Mouse (Mus musculus): ENCODE data around the gene Zbtb11. TPM values are rescaled to one million over a fixed set of nuclear protein-coding genes. Genes with fewer than 3 reads are reported as not detected.

Gene Zbtb11
- polyA plus RNA-seq, 1 experiment from 2014 or later, result 15.9 TPM

DNA sequence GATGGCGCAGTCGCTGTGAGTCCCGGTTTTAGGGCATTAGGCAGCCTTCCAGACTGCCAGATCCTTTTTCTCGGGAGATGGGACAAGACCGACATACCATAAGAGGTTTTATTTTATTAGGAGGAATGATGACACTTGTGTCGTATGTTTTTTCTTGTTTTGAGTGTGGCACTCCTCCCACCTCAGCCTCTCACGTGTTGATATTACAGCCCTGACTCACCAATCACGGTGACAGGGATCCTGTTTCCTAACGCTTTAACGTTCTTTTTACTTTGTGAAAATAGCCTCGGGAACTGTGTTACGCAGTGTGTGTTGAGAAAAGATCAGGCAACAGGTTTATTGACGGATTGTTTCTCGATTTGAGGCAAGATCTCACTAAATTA is 1.2 kb downstream of the Zbtb11 start:
- Histone ChIP-seq H3K4me1 (ENCODE audit: control insufficient read depth, insufficient read depth, low read length) (peaks cover 15% of the 10 kb centered on the region), H3K36me3 (ENCODE audit: control insufficient read depth, insufficient read depth, low read length) (peaks cover 13% of the 10 kb centered on the region), H3K9me3 (ENCODE audit: control insufficient read depth, low read length) (no peaks in the 10 kb centered on the region), H3K4me2 (peak overlapping the region; percentile 75), H3K9ac (ENCODE audit: low read length) (peak overlapping the region; percentile 84), H3K27me3 (ENCODE audit: control insufficient read depth, insufficient read depth, low read length) (no peaks in the 10 kb centered on the region), H3K4me3 (ENCODE audit: low read depth, low read length) (peak overlapping the region; percentile 87), H3K27ac (ENCODE audit: low read depth, low read length) (no peak overlapping the region; the same call in 1 of the 2 replicates)
- WGBS, result 18% methylated on average over 14 of the region's 14 CpGs
- DNase-seq (ENCODE audit: low spot score, missing footprints) (no peak), ATAC-seq (ENCODE audit: low FRiP score) (no peak)

- H3K27ac ChIP-seq (ENCODE audit: low read depth, low read length), result no peak overlapping the region
- no peak for DNase-seq (ENCODE audit: low spot score, missing footprints)
- no peak overlapping the region for H3K9ac ChIP-seq (ENCODE audit: low read length)
- H3K4me2 ChIP-seq, result no peak overlapping the region
- H3K36me3 ChIP-seq (ENCODE audit: control insufficient read depth, insufficient read depth, low read length), result peaks cover 4% of the 10 kb centered on the region; the same call in 1 of the 2 replicates
- H3K4me1 ChIP-seq (ENCODE audit: control insufficient read depth, insufficient read depth, low read length), result no peaks in the 10 kb centered on the region
- H3K27me3 ChIP-seq (ENCODE audit: control insufficient read depth, insufficient read depth, low read length), result no peaks in the 10 kb centered on the region
- 91% methylated on average over 3 of the region's 3 CpGs for WGBS
- H3K9me3 ChIP-seq (ENCODE audit: control insufficient read depth, low read length), result no peaks in the 10 kb centered on the region
- H3K4me3 ChIP-seq (ENCODE audit: low read depth, low read length), result no peak overlapping the region
- no peak for ATAC-seq (ENCODE audit: low FRiP score)
These were observed 12.3 kb downstream of the Zbtb11 start for GRCm38 (mm10) chr16:55986001-55986400.

DNA sequence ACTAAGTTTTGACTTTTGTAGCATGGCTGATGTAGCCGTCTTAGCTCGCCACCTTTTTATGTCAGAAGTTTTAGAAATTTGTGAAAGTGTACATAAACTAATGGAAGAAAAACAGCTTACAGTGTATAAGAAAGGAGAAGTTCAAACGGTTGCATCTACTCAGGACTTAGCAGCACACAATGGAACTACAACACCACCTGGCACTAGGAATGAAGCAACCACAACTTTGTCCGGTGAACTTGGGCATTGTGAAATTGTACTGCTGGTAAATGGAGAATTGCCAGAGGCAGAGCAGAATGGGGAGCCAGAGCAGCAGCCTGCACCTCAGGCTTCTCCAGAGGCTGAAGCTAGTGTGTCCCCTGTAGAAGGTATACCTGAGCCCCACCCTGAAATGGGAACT is 16.6 kb downstream of the Zbtb11 start:
- no peaks in the 10 kb centered on the region for H3K36me3 ChIP-seq (ENCODE audit: control insufficient read depth, insufficient read depth, low read length)
- WGBS, result 96% methylated on average over 4 of the region's 4 CpGs

GRCm38 (mm10) chr16:55994235-55994634 is 20.6 kb downstream of the Zbtb11 start:
- H3K9ac ChIP-seq (ENCODE audit: low read length), result no peak overlapping the region
- H3K36me3 ChIP-seq (ENCODE audit: control insufficient read depth, insufficient read depth, low read length), result no peaks in the 10 kb centered on the region; the same call in 1 of the 2 replicates
- H3K27me3 ChIP-seq (ENCODE audit: control insufficient read depth, insufficient read depth, low read length), result no peaks in the 10 kb centered on the region
- no peaks in the 10 kb centered on the region for H3K9me3 ChIP-seq (ENCODE audit: control insufficient read depth, low read length)
- DNase-seq (ENCODE audit: low spot score, missing footprints) (no peak), ATAC-seq (ENCODE audit: low FRiP score) (no peak)
- H3K4me2 ChIP-seq, result no peak overlapping the region
- H3K27ac ChIP-seq (ENCODE audit: low read depth, low read length), result no peak overlapping the region
- no peaks in the 10 kb centered on the region for H3K4me1 ChIP-seq (ENCODE audit: control insufficient read depth, insufficient read depth, low read length)
- H3K4me3 ChIP-seq (ENCODE audit: low read depth, low read length), result no peak overlapping the region
- 96% methylated on average over 2 of the region's 2 CpGs for WGBS

More for the DNA sequence above, 16.6 kb downstream of the Zbtb11 start:
- H3K4me2 ChIP-seq, result no peak overlapping the region
- H3K27ac ChIP-seq (ENCODE audit: low read depth, low read length), result no peak overlapping the region
- no peak overlapping the region for H3K4me3 ChIP-seq (ENCODE audit: low read depth, low read length)
- H3K4me1 ChIP-seq (ENCODE audit: control insufficient read depth, insufficient read depth, low read length), result no peaks in the 10 kb centered on the region
- DNase-seq (ENCODE audit: low spot score, missing footprints) (no peak), ATAC-seq (ENCODE audit: low FRiP score) (no peak)
- no peak overlapping the region for H3K9ac ChIP-seq (ENCODE audit: low read length)
- no peaks in the 10 kb centered on the region for H3K27me3 ChIP-seq (ENCODE audit: control insufficient read depth, insufficient read depth, low read length)
- no peaks in the 10 kb centered on the region for H3K9me3 ChIP-seq (ENCODE audit: control insufficient read depth, low read length)

GRCm38 (mm10) chr16:56006798-56007197 is 33.1 kb downstream of the Zbtb11 start:
- H3K27me3 ChIP-seq (ENCODE audit: control insufficient read depth, insufficient read depth, low read length), result no peaks in the 10 kb centered on the region
- no peak for ATAC-seq (ENCODE audit: low FRiP score)

GRCm38 (mm10) chr16:56008862-56009261 is 35.2 kb downstream of the Zbtb11 start:
- ATAC-seq (ENCODE audit: low FRiP score), result no peak
- 91% methylated on average over 1 of the region's 1 CpGs for WGBS
- H3K27ac ChIP-seq (ENCODE audit: low read depth, low read length), result no peak overlapping the region
- peaks cover 3% of the 10 kb centered on the region; the same call in 1 of the 2 replicates for H3K36me3 ChIP-seq (ENCODE audit: control insufficient read depth, insufficient read depth, low read length)
- no peak overlapping the region for H3K9ac ChIP-seq (ENCODE audit: low read length)
- no peaks in the 10 kb centered on the region for H3K9me3 ChIP-seq (ENCODE audit: control insufficient read depth, low read length)
- no peaks in the 10 kb centered on the region for H3K4me1 ChIP-seq (ENCODE audit: control insufficient read depth, insufficient read depth, low read length)
- H3K4me2 ChIP-seq, result no peak overlapping the region
- H3K27me3 ChIP-seq (ENCODE audit: control insufficient read depth, insufficient read depth, low read length), result no peaks in the 10 kb centered on the region
- H3K4me3 ChIP-seq (ENCODE audit: low read depth, low read length), result no peak overlapping the region
- no peak for DNase-seq (ENCODE audit: low spot score, missing footprints)

More at GRCm38 (mm10) chr16:56006798-56007197, 33.1 kb downstream of the Zbtb11 start:
- H3K36me3 ChIP-seq (ENCODE audit: control insufficient read depth, insufficient read depth, low read length), result peaks cover 3% of the 10 kb centered on the region; the same call in 1 of the 2 replicates
- whole genome bisulfite sequencing, result 95% methylated on average over 11 of the region's 11 CpGs
- H3K4me3 ChIP-seq (ENCODE audit: low read depth, low read length), result no peak overlapping the region
- DNase-seq (ENCODE audit: low spot score, missing footprints), result peak; percentile 45
- no peak overlapping the region for H3K9ac ChIP-seq (ENCODE audit: low read length)
- H3K9me3 ChIP-seq (ENCODE audit: control insufficient read depth, low read length), result no peaks in the 10 kb centered on the region
- no peaks in the 10 kb centered on the region for H3K4me1 ChIP-seq (ENCODE audit: control insufficient read depth, insufficient read depth, low read length)
- H3K27ac ChIP-seq (ENCODE audit: low read depth, low read length), result no peak overlapping the region
- H3K4me2 ChIP-seq, result no peak overlapping the region

DNA sequence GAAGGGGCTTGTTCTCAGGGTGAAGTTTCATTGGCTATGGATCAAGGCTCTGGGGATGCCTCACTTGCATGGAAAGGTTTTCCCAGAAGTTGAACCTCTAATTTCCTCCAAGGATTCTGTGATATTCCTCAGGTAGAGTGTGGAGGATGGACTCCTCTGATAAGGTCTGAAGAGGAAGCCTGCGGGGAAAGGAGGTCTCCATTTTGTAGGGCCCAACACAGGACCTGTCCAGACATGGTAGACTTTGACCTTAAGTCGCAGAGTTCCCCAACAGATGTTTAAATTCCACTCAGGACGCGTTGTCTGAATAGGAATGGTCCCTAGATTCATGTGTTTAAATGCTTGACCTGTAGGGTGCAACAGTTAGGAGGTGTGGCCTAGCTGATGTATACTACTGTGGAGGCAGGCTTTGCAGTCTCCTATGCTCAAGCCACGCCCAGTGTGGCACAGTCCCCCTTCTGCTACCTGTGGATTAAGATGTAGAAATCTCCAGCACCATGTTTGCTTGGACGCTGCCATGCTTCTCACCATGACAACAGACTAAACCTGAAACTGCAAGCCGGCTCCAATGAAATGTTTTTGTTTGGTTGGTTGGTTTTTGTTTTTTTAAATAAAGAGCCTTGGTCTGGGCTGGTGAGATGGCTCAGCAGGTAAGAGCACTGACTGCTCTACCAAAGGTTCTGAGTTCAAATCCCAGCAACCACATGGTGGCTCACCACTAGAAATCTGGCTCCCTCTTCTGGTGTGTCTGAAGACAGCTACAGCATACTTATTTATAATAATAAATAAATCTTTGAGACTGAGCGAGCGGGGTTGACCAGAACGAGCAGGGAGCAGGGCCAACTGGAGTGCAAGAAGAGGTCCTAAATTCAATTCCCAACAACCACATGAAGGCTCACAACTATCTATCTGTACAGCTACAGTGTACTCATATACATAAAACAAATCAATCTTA is 39.4 kb downstream of the Zbtb11 start:
- Histone ChIP-seq H3K9ac (ENCODE audit: low read length) (no peak overlapping the region), H3K4me2 (no peak overlapping the region), H3K27me3 (ENCODE audit: control insufficient read depth, insufficient read depth, low read length) (no peaks in the 10 kb centered on the region), H3K4me1 (ENCODE audit: control insufficient read depth, insufficient read depth, low read length) (no peaks in the 10 kb centered on the region), H3K4me3 (ENCODE audit: low read depth, low read length) (no peak overlapping the region), H3K27ac (ENCODE audit: low read depth, low read length) (no peak overlapping the region), H3K9me3 (ENCODE audit: control insufficient read depth, low read length) (no peaks in the 10 kb centered on the region), H3K36me3 (ENCODE audit: control insufficient read depth, insufficient read depth, low read length) (peaks cover 8% of the 10 kb centered on the region)
- ATAC-seq (ENCODE audit: low FRiP score) (peak; percentile 65; the same call in 1 of the 2 replicates), DNase-seq (ENCODE audit: low spot score, missing footprints) (peak; percentile 82)
- WGBS, result 86% methylated on average over 10 of the region's 10 CpGs

DNA sequence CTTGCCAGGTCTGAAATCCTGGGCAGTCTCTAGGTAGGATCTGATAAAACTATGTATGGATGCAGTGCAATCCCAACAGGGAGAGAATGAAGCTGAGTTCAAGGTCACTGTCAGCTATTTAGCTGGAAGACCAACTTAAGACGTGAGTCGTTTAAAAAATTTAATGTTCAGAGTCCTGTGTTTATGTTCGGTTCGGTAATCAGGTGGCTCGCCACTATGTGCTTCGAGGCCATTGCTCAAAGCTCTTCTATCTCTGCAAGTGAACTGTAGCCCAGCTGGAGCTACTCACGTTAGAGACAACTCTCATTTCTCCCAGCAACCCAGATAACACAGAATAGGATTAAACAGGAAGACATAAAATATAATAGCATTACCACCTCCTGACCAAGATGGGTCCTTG is 40.4 kb downstream of the Zbtb11 start:
- H3K4me1 ChIP-seq (ENCODE audit: control insufficient read depth, insufficient read depth, low read length), result no peaks in the 10 kb centered on the region
- H3K4me2 ChIP-seq, result no peak overlapping the region
- H3K9me3 ChIP-seq (ENCODE audit: control insufficient read depth, low read length), result no peaks in the 10 kb centered on the region
- no peaks in the 10 kb centered on the region for H3K27me3 ChIP-seq (ENCODE audit: control insufficient read depth, insufficient read depth, low read length)
- no peak overlapping the region for H3K27ac ChIP-seq (ENCODE audit: low read depth, low read length)
- no peak for ATAC-seq (ENCODE audit: low FRiP score)
- no peak for DNase-seq (ENCODE audit: low spot score, missing footprints)
- H3K9ac ChIP-seq (ENCODE audit: low read length), result no peak overlapping the region
- 92% methylated on average over 7 of the region's 7 CpGs for WGBS
- H3K4me3 ChIP-seq (ENCODE audit: low read depth, low read length), result no peak overlapping the region
- H3K36me3 ChIP-seq (ENCODE audit: control insufficient read depth, insufficient read depth, low read length), result peaks cover 17% of the 10 kb centered on the region

DNA sequence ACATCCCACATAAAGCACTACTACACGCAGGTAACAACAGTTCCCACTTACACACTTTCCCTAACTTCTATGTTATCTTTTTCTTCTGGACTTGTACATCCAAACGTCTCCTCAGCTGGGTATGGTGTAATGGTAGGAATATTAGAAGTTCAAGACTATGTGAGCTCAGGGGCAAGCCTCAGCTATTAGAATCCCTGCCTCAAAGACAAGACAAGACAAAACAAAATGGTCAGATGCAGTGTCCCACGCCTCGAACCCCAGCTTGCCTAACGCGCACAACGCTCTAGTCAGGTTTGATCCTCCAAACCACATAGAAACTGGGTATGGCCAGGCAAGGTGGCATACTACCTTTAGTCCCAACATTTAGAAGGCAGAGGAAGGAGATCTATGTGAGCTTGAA is 46.0 kb downstream of the Zbtb11 start:
- Histone ChIP-seq H3K36me3 (ENCODE audit: control insufficient read depth, insufficient read depth, low read length) (peaks cover 25% of the 10 kb centered on the region), H3K4me1 (ENCODE audit: control insufficient read depth, insufficient read depth, low read length) (no peaks in the 10 kb centered on the region), H3K4me3 (ENCODE audit: low read depth, low read length) (no peak overlapping the region), H3K9ac (ENCODE audit: low read length) (no peak overlapping the region), H3K27ac (ENCODE audit: low read depth, low read length) (no peak overlapping the region), H3K4me2 (no peak overlapping the region), H3K9me3 (ENCODE audit: control insufficient read depth, low read length) (no peaks in the 10 kb centered on the region), H3K27me3 (ENCODE audit: control insufficient read depth, insufficient read depth, low read length) (no peaks in the 10 kb centered on the region)
- 95% methylated on average over 7 of the region's 7 CpGs for WGBS
- no peak for ATAC-seq (ENCODE audit: low FRiP score)
- peak; percentile 39 for DNase-seq (ENCODE audit: low spot score, missing footprints)

Measured in midbrain, embryonic 11.5 days (tissue).